24 mouse cellular contexts compared by ENCODE assay signal in genomic region chr8:69414326-69414725, GRCm38 (mm10). TPM values are rescaled to one million over a fixed set of nuclear protein-coding genes. Genes with fewer than 3 reads are reported as not detected.
"Had no signal": no experiment of that assay in that cellular context is flagged by ENCODE, and none has a peak within 500 bp of the region (broad histone marks: within the 10 kb centered on the region; RNA-seq: fewer than 3 reads in every experiment).

No protein-coding gene starts in this region.

- H3K4me2 ChIP-seq: neural tube, embryonic 12.5 days; neural tube, embryonic 13.5 days; neural tube, embryonic 15.5 days; stomach, embryonic 15.5 days had no signal

- H3K9ac ChIP-seq: neural tube, embryonic 12.5 days; neural tube, embryonic 13.5 days; neural tube, embryonic 15.5 days; stomach, embryonic 15.5 days had no signal

- H3K4me3 ChIP-seq: neural tube, embryonic 12.5 days; neural tube, embryonic 13.5 days; neural tube, embryonic 15.5 days; stomach, embryonic 15.5 days had no signal

- H3K27me3 ChIP-seq: neural tube, embryonic 12.5 days; neural tube, embryonic 13.5 days; neural tube, embryonic 15.5 days; stomach, embryonic 15.5 days had no signal

- H3K9me3 ChIP-seq: neural tube, embryonic 12.5 days; neural tube, embryonic 13.5 days; neural tube, embryonic 15.5 days; stomach, embryonic 15.5 days had no signal

- H3K36me3 ChIP-seq: neural tube, embryonic 12.5 days; neural tube, embryonic 13.5 days; neural tube, embryonic 15.5 days; stomach, embryonic 15.5 days had no signal

- H3K4me1 ChIP-seq: neural tube, embryonic 12.5 days; neural tube, embryonic 13.5 days; neural tube, embryonic 15.5 days; stomach, embryonic 15.5 days had no signal

- H3K27ac ChIP-seq: neural tube, embryonic 12.5 days; neural tube, embryonic 13.5 days; neural tube, embryonic 15.5 days; stomach, embryonic 15.5 days; stomach, postnatal 0 days had no signal

- DNase-seq: retina, postnatal 1 day; right cerebral cortex, adult 18-20 months; right cerebral cortex, postnatal 14 days; right cerebral cortex, postnatal 25 days; right cerebral cortex, postnatal 4 days; spleen, adult 18-20 months; thymus, adult 18-20 months; thymus, adult 2 months; thymus, postnatal 14 days; thymus, postnatal 25 days; thymus, postnatal 36 days; thymus, postnatal 4 days had no signal

RNA-seq across cellular contexts. Expression of gene Gm9495, which starts 39.0 kb away (rescaled TPM):
- polyA plus RNA-seq: neural tube, embryonic 12.5 days; neural tube, embryonic 13.5 days; neural tube, embryonic 14.5 days; neural tube, embryonic 15.5 days; small intestine, adult 2 months; spleen, adult 2 months; stomach, embryonic 14.5 days; stomach, embryonic 15.5 days; stomach, embryonic 16.5 days; stomach, postnatal 0 days; thymus, adult 2 months; thymus, postnatal 0 days; urinary bladder, adult 2 months had no signal
